Mouse (Mus musculus) macrophage (primary cell): ENCODE measurements around the gene Mmel1. TPM values are rescaled to one million over a fixed set of nuclear protein-coding genes. Genes with fewer than 3 reads are reported as not detected.

Source experiments
- polyA plus RNA-seq: library from polyadenylated mRNA; stranded (reverse); fragments of 250-400 nt; gene quantifications from 3 replicates; pipeline ENCODE4 v1.2.4, GENCODE M21; 2018; ENCODE audit warnings: inconsistent platforms

The Mmel1 gene
- polyA plus RNA-seq, 1 experiment from 2014 or later, result not detected

Other genes starting within 250 kb of the Mmel1 start
- gene Prdm16, start 232.7 kb upstream of the Mmel1 start, polyA plus RNA-seq, result 1.4 to 1.7 TPM (median 1.6 TPM) in 3 replicates
- not detected in 3 replicates for gene Actrt2, start 201.7 kb upstream of the Mmel1 start, polyA plus RNA-seq
- gene Ttc34, start 32.1 kb upstream of the Mmel1 start, polyA plus RNA-seq, result not detected in 3 replicates
- gene Fam213b, start 29.6 kb downstream of the Mmel1 start, polyA plus RNA-seq, result 41.3 to 98.7 TPM (median 69.7 TPM) in 3 replicates
- 28.2 to 116 TPM (median 64.4 TPM) in 3 replicates for gene Tnfrsf14, start 59.0 kb downstream of the Mmel1 start, polyA plus RNA-seq
- not detected in 3 replicates for gene Hes5, start 91.3 kb downstream of the Mmel1 start, polyA plus RNA-seq
- 8.1 to 15.0 TPM (median 11.7 TPM) in 3 replicates for gene Pank4, start 94.5 kb downstream of the Mmel1 start, polyA plus RNA-seq
- gene Plch2, start 187.2 kb downstream of the Mmel1 start, polyA plus RNA-seq, result not detected in 3 replicates
- gene Pex10, start 197.4 kb downstream of the Mmel1 start, polyA plus RNA-seq, result 5.8 to 6.4 TPM (median 6.0 TPM) in 3 replicates
- gene Rer1, start 216.8 kb downstream of the Mmel1 start, polyA plus RNA-seq, result 88.9 to 154 TPM (median 110 TPM) in 3 replicates
- gene Morn1, start 217.0 kb downstream of the Mmel1 start, polyA plus RNA-seq, result 0.93 to 6.7 TPM (median 1.7 TPM) in 3 replicates